Mouse (Mus musculus) thymus, postnatal 25 days (tissue): ENCODE measurements at regions not wholly inside any gene's neighbourhood (a gene's known extent, or its start where the extent isn't known, plus 50 kb on each side); places are given as distances from the start of the nearest gene placed in this dataset.
"Not testable (repeated sequence)": the region's sequence is repeated elsewhere in the genome, so short reads cannot be mapped to it uniquely, and the experiment has no call there.

Source experiments
- DNase-seq: peaks from one replicate; pipeline ENCODE4 v3.0.0; 2022

DNA sequence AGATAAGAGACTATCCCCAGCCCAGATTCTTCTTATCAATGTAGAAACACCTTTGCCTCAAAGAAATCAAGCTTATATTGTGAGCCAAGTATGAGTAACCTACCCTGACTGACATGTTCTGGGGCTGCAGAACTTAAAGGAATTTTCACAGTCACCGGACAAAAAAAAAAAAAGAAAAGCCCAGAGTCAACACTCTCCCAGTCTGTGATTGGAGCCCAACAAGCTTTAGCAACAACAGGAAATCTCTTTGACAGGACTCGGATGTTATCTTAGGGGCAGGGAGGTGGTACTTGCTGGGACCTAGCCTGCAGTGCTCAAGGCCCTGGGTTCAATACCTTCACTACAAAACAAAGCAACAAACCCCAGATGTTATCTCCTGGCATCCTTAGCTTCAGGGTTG lies 114.2 kb downstream of the Nectin1 start:
- DNase-seq: no peak

DNA sequence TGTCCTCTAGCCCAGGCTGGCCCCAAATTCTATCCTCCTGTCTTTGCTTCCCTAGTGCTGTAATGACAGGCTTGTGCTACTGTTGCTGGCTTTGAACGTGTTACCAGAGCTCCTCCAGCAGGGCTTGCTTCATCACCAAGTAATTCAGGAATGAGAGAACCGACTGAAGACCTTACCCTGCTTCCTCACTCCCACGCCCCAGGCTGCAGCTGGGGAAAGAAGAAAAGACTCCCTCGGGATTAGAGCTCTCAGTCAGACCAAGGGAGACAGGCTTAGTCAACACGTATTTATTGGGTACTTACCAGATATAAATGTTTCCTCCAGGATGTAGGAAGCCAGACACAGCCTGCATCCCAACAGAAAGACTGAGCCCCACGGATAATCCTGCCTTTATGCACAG lies 115.0 kb downstream of the Nectin1 start:
- no peak for DNase-seq

DNA sequence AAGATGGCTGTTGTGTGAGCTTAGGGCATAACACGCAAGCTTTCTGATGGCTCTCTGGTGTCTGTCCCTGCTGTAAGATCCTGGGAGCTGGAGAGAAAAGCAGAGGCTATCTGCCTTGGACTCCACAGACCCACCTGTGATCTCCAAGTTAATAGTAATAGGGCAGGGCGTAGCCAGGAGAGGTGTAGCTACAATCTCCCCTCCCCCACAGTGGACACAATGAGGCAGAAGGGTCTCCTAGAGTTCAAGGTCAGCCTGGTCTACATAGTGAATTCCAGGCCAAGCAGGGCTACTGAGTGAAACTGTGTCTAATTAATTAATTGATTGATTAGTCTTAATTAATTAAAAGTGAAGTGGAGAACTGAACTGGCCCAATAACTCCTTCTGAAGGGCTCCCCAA lies 116.5 kb downstream of the Nectin1 start:
- no peak for DNase-seq

DNA sequence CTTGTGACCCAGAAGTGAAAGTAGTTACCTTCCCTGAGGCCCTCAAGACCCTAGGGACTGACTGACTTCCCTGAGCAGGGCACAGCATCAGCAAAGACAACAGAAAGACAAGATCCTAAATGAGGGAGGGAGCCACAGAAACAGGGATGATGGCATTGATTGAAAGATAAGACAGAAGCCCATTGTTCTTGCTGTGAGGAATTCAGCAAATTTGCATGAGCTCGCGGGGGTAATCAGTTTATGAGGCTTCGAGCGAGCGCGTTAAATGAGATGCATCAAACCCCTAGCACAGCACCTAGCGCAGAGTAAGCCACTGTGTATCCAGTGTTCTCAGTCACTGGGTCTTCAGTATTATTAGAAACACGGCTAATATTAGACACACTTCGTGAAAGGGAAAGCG lies 117.6 kb downstream of the Nectin1 start:
- DNase-seq: no peak

DNA sequence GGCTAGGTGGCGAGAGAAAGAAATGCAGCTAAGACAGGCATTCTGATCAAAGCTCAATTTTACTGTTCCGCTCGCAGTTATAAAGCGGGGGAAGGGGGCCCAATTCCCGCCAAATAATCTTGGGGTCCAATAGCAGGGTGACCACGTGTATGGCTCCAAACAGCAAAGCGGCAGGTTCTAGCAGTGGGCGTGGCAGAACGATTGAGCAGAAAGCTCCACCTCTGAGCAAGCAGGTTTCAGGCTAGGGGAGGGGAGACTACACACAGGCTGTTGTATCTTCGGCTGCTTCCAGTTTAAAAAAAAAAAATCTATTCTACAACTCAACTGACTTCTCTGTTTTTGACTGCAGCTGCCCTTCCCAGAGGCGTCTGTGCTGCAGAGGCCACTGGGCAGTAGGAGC lies 118.2 kb downstream of the Nectin1 start:
- DNase-seq: not testable (repeated sequence)

DNA sequence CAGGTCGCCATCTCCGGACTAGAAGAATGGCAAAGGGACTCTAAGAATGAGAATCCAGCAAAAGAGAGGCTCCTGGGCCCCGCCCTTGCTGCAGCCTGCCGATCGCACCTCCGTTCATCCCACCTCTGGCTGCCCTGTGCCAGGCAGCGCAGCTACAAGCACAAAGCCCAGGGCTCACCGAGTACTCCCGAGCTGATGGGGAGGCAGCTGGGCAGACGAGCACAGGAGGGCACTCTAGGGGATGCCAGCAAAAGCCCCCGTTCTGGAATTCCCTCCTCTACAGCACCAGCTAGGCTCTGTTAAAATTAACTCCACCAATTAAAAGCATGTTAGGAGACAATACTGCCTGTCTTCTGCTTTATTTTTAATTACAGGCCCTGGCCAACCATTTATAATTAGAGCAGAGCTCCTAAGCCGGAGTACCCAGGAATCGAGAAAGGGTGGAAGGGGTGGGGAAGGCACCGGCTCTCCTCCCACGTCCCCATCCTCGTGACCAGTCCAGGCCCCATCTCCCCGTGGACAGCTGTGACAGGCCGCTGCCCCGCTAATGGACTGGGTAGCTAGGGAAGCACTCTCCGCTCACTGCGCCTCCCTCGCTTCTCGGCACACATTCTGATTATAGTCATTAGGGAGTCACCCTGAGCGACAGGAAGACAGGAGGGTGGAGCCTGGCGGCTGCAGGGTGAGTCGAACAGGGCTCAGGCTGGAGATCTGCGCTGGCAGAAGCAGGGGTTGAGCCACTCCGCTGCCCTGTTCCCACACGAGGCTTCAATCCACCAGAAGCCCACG lies 120.0 kb downstream of the Nectin1 start:
- no peak for DNase-seq

DNA sequence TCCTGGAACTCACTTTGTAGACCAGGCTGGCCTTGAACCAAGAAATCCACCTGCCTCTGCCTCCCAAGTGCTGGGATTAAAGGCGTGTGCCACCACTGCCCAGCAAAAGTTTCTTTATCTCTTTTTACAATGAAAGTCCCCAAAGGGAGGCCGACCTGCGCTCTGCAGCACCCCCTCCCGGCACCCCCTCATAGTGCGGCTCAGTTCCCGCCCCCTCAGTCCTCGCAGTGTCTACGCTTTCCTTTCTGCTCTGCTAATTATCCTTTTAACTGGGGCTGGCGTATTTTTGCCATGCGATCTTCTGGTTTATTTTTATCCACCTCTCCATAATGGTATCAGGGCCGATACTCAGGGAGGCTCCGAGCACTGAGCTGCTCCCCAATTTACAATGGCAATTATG lies 123.0 kb downstream of the Nectin1 start:
- no peak for DNase-seq

DNA sequence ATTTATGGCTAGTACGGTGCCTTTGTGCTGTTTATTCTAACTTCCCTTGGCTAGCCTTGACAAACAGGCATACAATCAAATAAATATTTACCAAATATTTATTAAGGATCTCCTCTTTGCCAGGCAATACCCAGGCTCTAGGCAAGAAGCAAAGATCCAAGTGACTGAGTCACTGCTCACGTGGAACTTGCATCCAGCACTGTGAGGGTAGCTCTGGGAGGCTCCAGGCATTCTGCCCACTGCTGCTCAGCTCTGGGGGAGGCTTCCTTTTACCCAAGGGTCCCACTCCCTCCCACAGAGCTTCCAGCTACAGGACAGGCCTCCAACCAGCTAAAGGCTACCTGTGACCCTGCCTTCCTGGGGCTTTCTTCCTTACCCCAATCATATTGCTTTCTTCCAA lies 130.1 kb downstream of the Nectin1 start:
- no peak for DNase-seq

DNA sequence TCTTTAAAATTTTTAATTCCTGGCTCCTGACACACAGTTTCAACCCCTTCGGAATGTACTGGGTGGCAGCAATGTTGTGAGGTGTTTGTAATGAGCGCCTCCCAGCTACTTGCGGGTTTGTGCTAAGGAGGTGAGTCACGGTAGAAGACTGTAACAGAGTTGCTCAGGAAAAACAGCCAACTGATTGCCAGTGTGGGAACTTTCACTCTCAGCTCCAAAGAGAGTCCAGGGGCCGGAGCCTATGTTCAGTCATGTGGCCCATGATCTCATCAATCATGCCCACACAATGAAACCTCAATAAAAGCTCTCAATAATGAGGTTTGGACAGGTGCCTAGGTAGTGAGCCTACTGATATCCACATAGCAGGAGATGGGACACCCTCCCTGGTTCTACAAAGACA lies 130.5 kb downstream of the Nectin1 start:
- no peak for DNase-seq

DNA sequence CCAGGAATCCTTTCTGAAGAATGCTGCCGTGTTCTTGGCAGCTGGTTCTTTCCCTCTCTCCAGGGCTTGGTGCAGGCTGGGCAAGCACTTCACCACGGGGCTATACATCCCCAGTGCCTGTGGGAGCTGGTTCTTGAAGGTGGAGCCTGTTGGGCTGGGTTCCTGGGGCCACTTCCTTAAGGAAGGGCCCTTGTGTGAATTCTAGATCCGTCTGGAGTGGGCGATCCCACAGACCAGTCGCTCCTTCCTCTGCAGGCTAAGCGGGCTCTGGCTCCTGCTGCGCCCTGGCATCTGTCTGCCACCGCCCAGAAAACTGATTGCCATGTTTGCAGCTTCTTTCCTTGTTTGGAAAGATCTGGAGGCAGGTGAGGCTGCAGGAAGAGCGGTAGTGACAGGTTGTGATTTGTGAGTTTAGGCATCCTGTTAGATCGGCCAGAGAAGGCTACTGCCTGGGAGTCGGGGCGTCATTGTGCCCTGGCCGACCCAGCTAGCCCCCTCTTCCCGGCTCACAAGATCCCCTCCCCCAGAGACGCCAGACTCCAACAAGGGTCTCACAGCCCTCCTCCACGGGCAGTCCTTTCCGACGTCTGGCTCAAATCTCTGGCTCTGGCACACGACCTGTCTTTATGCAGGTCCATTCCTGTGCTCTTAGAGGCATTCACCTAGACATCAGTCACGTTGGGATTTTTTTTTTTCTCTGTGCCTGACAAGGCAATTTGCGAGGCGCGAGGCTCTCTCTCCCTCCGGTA lies 135.6 kb downstream of the Nectin1 start:
- no peak for DNase-seq

DNA sequence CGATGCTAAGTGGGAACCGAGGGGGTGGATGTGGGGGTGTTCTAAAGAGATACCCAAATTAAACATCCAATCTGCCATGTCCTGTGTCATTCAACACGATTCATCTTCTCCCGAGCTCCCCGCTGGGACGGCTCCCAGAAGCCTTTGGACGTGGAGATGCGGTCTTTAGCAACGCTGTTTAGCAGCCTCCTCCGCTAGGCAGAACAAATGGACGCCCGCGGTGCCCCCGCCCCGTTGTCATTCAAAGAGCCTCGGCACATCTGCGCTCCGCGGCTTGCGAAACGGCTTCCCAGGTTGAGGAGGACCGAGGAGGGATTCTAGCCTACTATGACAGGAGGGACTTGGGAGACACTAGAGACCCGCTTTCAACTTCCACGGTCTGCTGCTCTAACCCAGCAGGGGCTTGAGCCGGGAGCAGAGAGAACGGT lies 136.2 kb downstream of the Nectin1 start:
- no peak for DNase-seq

DNA sequence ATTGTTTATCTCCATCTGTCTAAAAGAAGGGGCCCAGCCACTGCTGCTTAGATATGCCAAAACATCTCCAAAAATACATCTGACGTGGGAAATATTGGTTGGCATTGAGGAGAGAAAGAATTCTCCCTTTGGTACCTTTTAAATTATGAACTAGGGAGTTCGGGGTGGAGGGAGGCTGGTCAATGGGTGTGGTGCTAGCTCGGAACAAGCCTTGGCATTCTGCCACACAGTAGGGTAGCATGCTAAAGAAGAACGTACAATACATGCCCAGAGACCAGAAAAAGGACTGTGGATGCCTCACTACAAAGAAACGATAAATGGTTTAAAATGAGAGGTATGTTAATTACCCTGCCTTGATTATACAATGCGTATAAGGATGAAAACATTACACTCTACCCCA lies 149.3 kb downstream of the Nectin1 start:
- no peak for DNase-seq

DNA sequence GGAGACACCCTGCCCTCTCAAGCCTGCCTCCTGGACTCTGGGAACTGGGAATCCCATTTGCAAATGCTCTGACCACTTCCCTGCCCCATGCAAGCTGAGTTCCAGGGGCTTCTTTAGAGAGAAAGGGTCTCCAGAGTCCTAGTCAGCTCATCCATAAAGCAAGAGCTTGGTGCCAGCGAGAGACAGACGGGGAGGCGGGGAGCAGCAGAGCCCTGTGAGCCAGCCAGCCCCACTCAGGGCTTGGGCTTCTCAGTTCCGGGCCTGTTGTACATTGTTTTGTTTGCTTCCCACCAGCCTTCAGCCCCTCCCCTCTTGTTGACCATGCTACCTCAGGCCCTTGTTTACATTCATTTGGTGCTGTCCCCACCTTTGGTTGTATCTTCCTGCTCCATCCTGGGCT lies 143.9 kb upstream of the Thy1 start:
- DNase-seq: no peak

DNA sequence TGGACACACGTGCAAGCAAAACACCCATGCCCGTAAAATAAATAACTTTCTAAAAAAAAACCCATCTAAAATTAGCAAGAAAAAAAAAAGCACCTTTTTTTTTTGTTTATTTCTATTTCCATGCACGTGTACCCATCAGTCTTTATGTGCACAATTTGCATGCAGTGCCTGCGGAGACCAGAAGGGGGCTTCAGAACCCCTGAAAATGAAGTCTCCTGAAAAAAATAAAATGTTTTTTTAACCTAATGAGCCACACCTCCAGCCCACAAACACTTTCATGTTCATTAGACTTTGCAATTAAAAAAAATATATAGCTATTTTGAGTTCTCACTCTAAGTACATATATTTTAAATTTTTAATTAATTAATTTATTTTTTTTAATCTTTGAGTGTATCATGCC lies 134.9 kb upstream of the Thy1 start:
- DNase-seq: no peak

DNA sequence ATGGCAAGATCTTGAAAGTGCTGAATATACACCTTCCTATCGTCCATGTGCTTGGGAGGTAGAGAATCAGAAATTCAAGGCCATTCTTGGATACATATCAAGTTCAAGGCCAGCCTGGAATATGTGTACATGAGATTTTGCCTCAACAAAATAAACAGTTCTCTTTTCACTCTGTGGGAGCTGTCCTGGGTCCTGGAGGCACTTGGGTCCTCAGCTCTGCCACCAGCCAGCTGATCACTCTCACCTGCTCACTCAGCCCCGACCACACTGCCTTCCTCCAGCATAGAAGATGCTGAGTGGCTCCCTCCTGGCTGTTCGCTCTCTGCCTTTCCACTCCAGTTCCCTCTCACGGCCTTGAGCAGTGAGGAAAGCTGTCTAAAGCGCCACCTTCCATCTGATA lies 128.2 kb upstream of the Thy1 start:
- no peak for DNase-seq

DNA sequence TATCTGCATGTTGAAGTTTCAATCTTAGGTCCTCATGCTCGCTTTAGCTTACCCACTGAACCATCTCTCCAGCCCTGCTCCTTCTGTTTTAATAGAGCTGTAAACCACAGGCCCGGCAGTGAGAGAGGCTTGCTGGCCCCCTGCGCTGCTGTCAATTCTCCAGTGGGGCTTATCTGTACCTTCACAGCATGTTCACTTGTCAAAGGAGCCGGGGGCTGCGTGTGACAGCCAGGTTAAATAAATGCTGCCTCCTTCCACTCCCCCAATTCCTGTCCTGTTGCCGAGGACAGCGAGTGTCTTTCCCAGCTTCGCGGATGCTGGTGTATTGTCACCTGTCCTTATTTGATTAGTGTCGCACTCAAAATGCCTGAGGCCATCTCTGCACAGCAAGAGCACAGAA lies 125.7 kb upstream of the Thy1 start:
- DNase-seq: no peak

DNA sequence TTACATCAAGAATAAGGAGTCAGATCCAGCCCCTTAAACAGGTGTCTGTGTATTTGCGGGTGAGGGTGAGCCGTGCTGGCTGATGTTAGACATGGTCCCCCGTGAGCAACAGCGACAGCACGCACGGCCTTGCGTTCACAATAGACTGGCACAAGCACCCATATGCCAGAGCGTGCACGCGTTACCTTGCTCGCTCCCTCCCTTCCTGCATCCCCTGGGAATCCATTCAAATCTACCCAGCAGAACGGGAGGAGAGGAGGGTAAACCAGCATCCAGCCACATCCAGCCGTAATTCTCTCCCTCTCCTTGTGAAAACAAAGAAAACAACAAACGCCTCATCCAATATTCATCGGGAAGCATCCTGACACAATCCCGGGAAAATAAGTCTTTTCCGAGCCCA lies 124.2 kb upstream of the Thy1 start:
- no peak for DNase-seq

DNA sequence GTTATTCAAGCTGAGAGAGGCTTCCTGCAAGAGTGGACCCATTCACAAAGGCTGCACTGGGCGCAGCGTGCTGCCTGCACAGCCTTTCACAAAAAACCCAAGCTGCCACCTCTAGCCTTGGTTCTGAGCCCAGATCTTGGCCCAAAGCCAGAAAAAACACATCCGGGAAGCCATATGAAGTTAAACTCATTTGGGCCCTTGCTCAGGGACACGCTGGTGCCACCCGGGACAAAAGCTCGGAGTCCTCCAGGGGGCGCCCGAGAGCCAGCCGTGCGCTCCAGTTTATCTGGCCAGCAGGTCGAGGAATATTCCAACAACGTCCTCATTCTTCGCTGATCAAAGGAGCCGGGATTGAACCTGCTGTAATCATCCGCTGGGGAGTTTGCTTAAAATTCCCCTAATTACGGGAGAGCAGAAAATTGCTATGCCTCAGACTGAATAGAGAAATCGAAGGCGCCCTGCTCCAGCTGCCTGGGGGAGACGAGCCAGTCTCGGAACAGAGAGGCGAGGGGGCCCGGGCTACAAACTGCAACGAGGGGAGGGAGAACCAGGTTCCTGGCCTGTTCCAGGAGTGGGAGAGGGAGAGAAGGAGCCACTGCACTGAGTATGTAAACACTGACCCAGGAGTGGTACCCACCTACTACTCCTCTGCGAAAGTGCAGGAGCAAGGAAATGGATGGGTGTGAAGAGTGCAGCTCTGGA lies 123.0 kb upstream of the Thy1 start:
- DNase-seq: peak; percentile 55

DNA sequence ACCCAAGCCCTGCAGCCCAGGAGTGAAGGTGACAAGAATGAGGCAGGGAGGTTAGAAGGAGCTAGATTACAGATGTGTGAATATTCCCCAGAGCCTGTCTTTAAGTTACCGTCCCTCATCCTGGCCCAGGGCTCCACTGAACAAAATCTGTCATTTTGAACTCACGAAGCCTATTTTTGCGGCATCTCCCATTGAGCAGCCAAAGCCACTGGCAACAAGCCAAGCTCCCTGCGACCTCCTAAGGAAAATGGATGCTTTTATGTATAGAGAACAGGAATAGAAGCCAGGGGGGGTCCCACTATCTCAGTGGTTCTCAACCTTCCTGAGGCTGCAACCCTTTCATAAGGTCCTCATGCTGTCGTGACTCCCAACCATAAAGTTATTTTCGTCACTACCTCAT lies 121.0 kb upstream of the Thy1 start:
- DNase-seq: no peak

DNA sequence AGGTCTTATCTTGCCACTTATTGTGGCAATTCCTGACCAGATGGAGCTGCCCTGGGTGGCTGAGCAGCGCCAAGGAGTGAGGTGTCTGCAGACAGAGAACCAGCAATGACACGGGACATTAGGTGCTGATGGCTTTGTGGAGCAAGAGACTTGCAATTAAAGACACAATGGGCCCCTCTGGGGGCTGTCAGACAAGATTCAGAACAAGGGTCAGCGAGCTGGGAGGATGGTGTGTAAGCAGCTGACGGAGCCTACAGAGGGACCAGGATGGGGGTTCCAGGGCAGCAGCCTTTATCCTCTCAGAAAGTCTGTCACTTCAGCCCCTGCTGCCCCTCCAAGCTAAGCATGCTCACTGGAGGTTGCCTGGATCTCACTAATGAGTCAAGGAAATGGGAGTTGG lies 120.1 kb upstream of the Thy1 start:
- no peak for DNase-seq

DNA sequence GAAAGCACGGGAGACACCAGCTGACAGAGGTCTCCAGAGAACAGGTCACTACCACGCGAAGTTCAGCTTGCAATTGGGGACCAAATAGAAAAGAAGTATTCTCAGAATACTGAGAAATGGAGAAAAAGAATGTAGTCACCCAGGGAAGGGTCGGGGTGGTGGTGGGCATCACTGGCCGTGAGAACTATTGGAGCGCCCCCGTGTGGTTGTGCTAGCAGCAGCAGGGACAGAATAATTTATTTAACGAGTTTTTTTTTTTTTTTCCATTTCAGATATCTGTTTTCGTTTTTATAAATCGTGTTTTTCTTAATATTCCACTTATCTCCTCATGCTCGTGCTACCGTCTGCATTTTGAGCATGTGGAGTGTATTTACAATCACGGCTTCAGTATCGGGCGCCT lies 118.4 kb upstream of the Thy1 start:
- peak; percentile 18 for DNase-seq

DNA sequence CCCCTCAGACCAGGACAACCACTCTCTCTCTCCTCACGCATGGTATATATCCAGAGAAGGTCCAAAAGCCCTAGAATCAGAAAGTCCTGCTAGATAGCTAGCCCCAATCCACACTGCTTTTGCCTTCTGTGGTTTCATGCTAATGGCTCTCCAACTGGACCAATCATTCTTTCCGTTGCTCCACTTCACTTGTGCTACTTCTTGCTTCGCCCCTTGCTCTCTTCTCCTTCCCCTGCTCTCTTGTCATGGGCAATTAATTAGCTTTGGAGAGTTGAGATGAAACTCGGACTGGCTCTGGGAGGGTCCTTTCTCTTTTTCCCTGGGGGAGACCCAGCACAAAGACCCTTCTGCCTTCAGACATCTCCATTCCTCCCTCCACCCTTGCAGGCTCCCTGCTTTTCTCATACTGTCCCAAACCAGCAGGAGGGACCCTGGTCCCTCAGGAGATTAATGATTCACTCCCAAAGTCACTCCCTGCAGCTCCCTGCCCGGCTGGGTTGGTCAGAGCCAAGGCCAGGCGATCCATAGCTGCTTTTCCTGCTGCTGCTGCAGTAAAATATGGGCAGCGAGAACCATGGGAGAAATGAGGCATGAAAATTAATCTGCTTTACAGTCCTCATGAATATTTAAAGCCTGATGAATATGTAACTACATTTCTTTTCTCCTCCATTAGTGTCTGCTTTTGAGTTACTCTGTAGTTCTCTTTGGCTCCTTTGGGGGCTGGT lies 113.7 kb upstream of the Thy1 start:
- DNase-seq: no peak

DNA sequence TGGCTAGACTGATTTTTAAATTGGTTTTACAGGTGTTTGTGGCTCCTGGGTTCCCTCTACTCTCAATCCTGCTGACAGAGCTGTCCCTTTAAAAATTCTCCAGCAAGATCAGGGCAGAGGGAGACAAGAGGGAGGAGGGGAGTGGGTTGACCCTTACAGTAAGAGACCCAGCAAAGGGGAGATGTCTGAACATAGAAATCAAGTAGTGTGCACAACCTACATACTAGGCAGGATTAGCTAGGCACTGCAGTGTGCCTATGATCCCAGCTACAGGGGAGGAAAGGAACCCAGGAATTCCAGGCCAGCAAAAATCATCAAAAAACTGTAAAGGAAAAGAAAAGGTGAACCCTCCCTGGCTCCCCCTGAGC lies 113.2 kb upstream of the Thy1 start:
- DNase-seq: no peak
